Mouse (Mus musculus): ENCODE data around the gene Hbs1l.

DNA sequence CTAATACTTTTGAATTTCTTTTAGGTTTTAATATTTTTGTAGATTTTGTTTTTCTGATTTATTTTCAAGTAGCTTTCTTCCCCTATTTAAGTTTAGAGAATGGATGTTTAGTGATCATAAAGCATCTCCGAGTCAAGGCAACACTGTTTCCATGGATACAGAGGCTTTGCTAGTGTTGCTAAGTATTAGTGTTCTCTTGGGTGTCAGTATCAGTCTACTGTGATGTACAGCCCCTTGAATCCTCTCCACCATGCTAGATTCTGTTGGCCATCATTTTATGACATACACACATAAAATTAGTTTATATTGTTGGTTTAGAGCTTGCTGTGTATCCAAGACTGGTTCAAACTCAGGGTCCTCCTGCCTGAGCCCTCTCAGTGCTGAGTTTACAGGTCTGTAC is 20.3 kb downstream of the Hbs1l start:
- TF ChIP-seq CTCF (IDR thresholded peaks at IDR 0.05; ENCODE audit: extremely low read depth, insufficient read length, insufficient replicate concordance, low read depth, low read length), result no peak
- TF ChIP-seq POLR2A (IDR thresholded peaks at IDR 0.05; ENCODE audit: low read depth, low read length), result no peak
